Mouse (Mus musculus) CD8-positive naive resting alpha-beta T cell, adult 2 months (primary cell): ENCODE measurements around the gene Klre1.

ENCODE experiments used
- DNase-seq, 2 experiments: peaks; one replicate each; pipeline ENCODE4 v3.0.0; 2022; ENCODE audit warnings: low read depth in 2 of 2, low spot score in 2 of 2

The Klre1 gene

DNA sequence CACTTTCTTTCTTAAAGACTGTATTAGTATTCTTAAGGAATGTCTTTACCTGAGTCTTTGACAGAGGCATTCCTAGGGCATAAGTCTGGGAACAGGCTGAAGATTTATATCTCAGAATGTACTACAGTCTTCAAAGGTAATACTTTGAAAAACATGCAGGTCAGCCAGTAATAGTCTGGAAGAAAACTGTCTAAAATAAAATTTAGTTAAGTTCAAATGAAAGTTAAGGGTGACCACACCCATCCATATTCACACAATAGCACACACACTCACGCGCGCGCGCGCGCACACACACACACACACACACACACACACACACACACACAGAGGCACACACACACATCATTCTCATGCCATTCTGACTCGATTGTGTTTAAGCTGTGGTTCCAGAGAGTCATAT, at the start of gene Klre1:
Klre1 (plus strand) TSS at position 301 of the 400 bp plus-strand sequence.
- DNase-seq = no peak

DNA sequence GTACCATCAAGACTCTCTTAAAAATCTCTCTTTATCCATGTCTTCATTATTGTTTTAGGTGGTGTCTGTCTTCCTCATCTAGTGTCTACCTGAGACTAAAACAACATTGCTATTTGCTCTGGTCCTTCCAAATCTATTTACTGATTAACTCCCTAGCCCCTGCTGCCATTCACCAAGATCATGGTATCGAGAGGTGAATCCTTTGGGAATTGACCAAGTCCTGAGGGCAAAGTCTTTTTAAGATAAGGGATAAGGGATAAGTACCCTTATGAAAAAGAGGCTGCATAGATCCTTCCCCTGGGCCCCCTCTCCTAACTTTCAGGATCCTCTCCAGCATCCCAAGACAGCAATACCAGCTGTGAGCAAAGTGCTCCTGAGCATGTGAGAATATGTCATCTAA, 48.1 kb upstream of the Klre1 start:
- DNase-seq = no peak

DNA sequence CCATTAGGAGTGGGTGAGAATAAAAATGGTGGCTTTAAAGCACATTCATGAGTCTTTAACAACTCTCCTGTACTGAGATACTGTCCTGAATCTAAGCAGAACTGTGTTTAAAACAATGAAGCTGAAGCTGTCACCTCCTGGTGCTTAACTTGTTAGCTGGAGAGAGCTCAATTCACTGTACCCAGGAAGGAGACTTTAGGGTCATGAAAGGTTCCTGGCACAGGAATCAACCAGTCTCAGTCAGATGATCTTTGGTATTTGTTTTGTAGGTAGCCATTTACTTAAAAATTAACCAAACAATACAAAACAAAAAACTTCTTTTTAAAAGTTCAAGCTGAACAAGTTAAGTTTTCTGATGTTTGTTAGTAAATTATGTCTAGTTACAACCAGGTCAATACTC, 47.4 kb upstream of the Klre1 start:
- no peak for DNase-seq

DNA sequence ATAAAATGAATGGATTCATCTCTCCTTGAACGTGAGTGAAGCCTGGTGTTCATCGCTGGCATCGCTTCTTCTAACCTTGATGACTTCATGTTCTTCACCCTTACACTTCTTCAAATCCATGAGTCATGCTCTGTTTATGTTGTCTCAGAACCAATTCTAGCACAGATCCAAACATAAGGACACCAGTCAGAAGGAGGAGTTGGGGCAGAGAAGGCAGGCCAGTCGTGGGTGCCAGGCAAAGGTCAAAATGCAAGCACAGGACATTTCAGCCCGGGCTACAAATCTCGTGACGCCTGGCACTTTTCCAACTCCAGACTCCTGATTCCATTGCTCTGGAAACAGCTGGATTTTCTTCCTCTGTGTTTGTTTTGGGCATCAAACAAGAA, 45.2 kb upstream of the Klre1 start:
- no peak for DNase-seq

DNA sequence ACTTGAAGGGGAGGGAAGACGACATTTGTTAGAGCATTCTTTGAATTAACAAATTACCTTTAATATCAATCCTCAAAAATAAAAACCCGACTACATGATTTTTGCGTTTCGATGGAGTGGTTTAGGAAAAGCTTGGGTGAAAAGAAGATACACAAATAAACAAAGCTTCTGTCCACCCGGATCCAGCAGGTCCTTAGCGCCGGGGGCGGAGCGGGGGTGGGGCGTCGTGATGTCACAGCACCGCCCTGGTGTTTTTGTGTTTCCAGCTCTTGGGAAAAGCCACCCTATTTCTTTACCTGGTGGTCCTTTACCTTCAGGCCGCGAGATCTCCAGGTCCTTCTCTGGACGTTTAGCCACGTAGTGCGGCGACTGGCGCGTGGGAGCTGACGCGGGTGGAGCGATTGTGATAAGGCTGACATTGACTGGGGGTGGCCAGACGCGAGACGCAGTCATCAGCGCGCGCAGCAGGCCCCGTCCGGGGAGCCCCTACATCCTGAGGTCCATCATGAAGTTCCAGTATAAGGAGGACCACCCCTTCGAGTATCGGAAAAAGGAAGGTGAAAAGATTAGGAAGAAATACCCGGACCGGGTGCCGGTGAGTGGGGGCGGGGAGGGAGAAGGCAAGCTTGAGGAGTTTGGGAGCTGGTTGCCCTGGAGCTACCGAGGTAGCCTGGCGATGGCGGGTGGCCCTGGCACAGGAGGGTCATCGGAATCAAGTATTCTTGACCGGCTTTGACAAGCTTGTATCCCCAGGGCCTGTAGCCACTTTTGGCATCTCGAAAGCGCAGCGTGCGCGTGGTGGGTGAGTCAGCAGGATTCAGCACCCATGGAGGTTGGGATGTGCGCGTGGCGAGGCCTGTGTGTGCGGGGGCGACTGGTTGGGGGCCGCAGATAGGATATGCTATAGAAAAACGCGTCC, 44.5 kb upstream of the Klre1 start, which contains the start of gene Gabarapl1:
Gabarapl1 (plus strand) TSS at position 219 of the 919 bp plus-strand sequence.
- DNase-seq = peak; percentile 18 to 31

DNA sequence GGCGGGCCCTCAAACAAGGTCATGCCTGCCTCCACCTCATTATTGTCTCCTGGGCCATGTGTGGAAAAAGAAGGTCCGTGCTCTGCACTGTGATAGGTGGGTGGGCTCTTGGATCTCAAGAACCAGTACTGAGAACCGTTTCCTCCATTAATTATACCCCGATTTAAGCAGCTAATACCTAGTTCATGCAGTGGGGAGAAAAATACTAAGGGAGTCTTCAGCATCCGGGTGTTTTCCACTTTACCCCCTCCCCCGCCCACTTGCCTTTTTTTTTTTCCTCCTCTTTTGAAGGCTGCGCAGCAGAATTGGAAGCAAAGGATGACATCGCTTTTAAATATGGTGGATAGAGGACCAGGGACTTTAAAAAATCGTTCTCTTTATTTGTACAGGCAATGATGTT, 43.6 kb upstream of the Klre1 start:
- no peak for DNase-seq

DNA sequence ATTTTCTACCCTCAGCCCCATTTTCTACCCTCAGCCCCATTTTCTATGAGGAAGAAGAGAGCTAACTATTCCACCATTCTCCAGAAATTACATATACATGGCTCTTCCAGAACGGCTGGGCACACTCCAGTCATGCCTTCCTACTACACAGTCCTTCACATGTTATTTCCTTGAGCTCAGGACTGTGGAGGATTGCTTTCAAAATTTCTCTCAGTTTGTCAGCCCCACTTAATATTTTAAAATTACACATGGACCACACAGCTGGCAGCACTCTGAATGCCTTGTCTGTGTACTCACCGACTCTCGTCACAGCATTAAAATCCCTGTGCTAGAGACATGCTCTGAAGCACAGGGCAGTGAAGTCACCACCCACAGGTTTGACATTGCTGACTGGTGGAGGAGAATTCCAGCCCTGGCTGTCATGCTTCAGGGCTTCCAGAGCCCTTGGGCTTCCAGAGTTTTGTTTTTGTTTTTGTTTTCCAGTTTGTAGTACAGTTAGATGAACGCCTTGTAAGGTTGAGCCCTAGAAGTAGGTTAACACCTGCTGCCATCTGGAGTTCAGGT, 43.0 kb upstream of the Klre1 start:
- no peak for DNase-seq

DNA sequence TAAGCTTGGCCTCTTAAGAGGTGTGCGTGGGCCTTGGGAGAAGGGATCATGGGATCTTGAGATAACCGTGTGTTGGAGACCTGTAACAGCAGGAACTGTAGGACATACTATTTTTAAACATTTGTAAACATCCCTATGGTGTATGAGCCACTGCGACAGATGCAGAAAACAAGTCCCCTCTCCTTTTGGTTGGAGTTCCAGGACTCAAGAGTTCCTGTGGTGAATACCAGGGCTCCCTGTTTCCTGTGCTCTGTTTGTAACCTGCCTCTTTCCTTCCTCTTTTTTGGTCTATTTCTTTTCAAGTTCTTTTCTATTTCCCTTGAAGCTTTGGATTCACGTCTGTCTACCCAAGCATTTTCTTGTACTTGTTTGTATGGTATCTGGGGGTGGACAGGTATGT, 42.0 kb upstream of the Klre1 start:
- no peak for DNase-seq

DNA sequence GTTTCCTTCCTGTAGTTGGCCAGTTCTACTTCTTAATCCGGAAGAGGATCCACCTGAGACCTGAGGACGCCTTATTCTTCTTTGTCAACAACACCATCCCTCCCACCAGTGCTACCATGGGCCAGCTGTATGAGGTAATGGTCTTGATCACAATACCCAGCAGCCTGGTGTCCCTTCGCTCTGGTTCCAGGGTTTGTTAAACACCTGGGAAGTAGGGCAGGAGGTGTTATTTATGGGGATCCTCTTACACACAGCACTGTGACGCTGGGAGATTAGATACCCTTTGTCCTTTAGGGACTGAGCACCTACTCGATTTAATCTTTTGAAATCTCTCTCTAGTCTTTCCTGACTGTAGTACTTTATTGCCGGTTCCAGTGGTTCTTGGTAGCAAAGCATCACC, 39.1 kb upstream of the Klre1 start:
- DNase-seq = no peak

DNA sequence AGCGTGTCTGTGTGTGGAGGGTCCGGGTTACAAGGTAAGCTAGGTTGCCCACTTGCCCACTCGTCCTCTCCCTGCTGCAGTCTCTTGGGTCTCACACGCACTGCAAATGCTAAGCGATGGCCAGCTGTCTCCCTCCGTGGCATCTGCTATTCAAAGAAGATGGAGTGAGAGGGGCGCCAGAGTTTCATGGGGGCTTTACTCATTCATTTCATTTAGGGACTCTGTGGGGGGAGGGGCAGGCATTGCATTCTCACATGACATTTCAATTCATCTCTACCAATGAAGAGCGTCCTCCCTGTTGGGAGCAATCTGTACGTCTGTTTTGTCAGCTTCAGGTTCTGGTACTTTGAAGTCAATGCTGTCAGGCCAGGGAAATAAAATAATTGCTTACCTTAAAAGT, 35.8 kb upstream of the Klre1 start:
- DNase-seq = no peak

DNA sequence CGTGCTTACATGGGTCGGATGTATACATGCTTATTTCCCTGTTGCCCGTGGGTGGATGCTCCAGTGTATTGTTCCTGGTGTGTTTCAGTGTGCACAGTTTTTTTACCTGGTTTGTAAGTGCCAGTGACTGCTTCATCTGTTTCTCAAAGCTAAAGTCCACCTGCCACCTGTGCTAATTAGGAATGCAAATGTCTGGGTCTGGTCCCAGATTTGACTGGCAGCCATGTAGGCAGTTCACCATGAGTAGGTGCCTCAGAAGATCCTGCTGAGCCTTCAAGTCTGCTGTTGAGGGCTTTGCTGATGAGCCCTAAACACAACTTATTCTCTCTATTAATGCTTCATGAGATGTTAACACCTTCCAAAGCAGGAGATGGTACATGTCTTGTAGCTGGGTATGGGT, 35.2 kb upstream of the Klre1 start:
- DNase-seq = no peak

DNA sequence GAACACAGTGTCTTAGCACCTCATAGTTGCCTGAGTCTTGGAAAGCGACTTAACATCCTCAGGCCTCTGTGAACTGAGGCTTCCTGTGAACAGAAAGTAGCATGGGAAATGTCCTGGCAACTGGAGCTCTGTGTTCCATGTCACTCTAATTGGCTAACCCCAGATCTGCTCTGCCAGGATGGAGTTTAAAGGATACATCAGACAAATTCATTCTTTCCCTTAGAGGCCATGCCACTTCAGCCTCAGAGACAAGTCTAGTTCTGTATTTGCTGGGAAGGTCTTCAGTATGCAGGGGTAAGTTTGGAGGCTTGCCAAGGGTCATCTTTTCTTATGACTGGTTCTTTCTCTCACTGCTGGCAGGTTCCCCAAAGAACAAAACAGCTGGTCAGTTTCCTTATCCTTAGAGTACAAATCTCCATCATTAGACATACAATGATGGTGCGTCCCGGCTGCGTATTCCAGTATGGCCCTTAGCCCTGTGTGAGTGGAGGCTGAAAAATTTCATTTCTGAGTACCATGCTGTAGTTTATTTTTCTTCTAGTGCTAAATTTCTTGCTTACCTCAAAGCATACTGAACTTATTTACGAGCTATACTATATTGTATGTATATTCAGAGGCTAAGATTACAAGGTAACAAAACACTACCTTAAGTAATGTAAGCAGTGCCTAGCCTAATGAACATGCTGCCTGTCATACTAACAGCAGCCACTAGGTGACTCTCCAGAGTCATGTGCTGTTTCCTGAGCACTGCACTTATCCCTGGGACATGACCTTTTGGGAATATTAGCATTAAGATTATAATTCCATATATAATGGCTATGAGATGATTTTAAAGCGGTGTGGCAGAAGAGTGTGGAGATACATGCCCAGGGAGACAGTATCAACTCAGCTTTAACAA, 33.7 kb upstream of the Klre1 start:
- DNase-seq = peak in 1 of 2 experiments; percentile 12

DNA sequence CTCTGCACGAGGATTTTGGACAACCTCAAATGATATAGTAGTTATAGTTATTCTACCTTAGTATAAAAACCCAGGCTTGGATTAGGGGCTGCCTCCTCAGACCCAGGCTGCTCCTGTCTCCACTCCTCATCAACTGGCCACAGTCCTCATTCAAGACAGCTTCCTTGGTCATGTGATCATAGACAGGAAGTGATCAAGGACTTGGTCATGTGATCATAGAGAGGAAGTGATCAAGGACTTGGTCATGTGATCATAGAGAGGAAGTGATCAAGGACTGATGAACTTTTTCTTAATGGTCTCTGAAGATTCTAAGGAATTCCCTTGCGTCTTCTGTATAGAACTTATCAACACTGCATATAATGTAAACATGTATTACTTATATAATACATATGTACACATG, 30.4 kb upstream of the Klre1 start:
- DNase-seq = no peak

DNA sequence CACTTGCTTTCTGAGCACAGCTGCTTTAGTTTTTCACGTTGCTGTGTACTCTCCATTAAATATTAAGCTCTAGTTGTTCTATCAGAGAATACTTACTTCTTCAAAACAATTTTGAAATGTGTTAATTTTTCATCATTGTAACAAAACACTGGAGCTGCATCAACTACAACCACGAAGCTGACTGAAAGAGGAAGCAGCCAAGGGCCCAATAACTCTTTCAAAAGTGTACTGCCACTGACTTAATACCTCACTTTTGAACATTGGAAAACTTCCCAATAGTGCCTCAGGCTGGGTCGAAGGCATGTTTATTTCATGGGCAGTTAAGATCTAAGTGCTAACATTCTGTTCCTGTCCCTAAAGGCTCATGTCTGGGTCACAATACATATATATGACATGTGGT, 29.7 kb upstream of the Klre1 start:
- no peak for DNase-seq

DNA sequence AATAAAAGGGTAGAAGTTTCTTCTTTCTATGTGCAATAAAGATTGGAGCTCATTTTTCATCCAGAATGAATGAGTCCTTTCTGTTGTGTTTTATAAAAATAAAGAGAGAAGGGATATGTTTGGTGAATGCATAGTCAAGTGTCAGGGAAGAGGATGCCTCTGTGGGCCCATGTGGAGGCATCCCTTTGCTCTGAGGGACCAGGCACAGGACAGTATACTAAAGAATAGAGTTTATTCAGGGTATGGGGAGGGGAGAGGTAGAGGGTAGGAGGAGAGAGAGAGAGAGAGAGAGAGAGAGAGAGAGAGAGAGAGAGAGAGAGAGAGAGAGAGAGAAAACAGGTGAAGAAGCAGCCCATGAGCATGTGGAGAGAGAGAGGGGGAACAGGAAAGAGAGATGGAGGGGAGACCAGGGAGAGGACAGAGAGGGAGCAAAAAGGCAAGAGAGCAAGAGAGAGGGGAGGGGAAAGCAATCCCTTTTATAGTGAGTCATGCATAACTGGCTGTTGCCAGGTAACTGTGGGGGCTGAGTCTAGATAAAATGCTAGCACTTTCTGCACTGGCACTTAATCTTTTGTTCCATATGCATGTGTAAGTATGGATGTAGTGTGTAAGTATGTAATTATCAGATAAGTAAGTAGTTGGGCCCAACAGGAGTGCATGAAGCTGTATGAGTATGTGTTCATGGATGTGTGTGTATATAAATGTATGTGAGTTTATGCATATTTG, 20.2 kb upstream of the Klre1 start:
- DNase-seq = no peak

DNA sequence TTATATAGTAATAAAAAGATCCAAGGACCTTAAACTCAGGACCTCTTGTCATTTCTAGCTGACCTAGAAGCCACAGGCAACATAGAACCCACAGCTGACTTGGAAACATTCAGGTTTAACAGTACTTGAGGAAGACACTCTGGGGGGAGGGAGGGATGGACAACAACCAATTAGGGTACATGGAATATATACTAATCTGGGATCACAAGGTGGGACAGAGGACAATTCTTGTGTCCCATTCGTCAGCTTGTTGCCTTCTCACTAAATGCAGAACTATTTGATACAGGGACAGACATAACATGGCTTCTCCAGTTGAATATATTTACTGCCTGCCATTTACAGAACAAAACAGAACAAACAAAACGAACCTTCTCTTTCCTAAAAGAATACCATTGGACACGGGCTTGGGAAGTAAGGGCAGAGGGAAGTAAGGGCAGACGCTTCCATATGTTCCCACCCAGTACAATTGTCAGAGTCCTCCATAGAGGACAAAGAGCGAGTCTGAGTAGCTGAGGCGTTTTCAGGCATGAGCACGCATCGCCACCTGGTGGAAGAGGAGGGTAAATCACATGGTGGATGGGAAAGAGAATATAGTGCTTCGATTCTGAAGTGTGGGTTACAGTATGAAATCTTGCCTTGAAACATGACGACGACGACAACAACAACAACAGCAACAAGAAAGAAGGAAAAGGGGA, 18.6 kb upstream of the Klre1 start:
- peak; percentile 25 to 53 for DNase-seq

DNA sequence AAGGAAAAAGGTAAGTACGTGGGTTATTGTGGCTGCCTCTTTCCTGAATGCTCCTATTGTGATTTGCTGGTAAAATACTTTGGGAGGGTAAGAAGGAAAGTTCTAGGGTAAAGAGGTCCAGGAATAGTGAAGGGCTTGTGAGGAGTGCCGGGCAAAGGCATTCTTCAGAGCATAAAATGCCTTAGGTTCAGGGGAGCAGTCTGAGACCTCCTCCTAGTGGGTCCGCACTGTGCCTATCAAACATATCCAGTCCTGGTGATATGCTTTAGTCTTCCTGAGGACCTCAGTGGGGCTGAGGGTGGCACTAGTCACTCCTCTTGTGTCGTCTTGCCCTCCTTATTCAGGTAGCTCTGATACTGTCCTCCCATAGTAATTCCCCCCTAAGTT, 18.1 kb upstream of the Klre1 start:
- no peak for DNase-seq

DNA sequence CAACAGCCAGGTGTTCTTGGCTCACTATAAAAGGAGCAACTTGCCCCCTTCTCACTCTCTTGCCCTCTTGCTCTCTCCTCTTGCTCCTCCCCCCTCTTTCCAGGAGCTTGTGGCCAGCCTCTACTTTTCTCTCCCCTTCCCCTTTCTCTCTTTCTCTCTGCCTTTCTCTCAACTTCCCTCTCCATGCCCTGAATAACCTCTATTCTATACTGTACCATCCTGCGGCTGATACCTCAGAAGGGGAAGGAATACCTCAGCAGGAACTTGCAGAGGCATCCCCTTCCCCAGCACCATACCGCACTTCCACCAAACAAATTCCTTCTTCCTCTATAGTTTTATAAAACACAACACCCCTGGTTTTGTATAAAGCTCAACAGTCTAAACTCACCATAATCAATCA, 12.4 kb upstream of the Klre1 start:
- DNase-seq = no peak

DNA sequence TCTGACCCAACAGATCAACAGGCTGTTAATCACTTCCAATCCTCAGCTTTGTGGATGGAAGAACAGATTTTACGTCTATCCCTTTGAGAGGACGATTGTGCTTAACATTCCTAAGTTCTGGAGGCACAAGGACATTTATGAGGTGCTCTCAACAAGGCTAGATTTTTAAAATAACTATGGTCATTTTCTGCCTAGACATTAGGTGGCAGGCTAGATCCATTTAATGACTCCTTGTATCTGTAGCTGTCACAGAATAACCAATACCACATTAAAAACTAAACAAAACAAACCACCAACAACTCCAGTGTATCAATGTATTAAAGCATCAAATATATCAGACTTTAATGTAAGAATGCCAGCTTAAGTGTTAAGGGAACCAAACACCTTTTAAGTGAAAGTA, 2.4 kb upstream of the Klre1 start:
- DNase-seq = no peak

DNA sequence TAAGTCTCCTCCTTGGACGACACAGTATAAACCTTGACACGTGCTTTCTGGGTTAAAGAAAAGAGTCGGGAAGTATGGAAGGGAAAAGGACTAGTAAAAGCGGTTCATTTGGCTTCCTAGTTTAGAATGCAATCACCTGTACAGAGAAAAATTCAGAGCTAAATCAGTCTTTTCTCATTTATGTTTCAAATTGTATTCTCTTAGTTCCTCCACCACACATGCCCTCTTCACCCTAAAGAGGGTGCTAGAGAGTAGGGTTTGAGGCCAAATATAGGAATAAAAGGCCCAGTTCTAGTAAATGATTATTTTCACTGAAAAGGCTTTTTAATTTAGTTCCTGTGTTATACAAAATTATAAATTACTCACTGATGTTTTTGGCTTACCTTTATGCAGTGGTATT, 3.6 kb downstream of the Klre1 start:
- DNase-seq = peak; percentile 29 to 56

DNA sequence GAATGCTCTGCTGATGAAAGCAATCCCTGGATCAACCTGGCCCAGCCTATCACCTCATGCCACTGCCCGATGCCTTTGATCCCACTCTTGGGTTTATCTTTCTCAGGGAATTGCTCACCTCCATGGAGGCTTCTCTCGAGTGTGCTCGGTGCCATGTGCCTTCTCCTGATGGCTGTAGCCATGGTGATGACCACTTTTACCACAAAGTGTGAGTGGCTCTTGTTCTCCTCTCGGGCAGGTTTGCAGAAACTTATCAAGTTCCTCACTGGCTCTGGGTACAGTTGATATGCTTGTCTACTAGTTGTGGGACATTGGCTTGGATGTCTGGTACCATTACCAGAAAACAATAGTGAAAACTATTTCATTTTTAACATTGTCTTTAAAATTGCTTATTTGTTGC, 4.2 kb downstream of the Klre1 start:
- no peak for DNase-seq
